Mouse (Mus musculus): ENCODE measurements around the gene Ttc26. TPM values are rescaled to one million over a fixed set of nuclear protein-coding genes. Genes with fewer than 3 reads are reported as not detected.
"Not testable (repeated sequence)": the region's sequence is repeated elsewhere in the genome, so short reads cannot be mapped to it uniquely, and the experiment has no call there.

Ttc26 gene
- total RNA-seq, 2 experiments from 2014 or later, result 1.7 TPM; not detected in 1

GRCm38 (mm10) chr6:38355862-38356261 is 25.4 kb upstream of the Ttc26 start:
- no peak for ATAC-seq (replicated peaks; ENCODE audit: poor library complexity, severe bottlenecking)

- not testable (repeated sequence) for ATAC-seq (replicated peaks; ENCODE audit: poor library complexity, severe bottlenecking)
Observed at GRCm38 (mm10) chr6:38356661-38357433, 24.4 kb upstream of the Ttc26 start.

GRCm38 (mm10) chr6:38357603-38358252 is 23.5 kb upstream of the Ttc26 start:
- ATAC-seq (replicated peaks; ENCODE audit: poor library complexity, severe bottlenecking), result no peak

GRCm38 (mm10) chr6:38358253-38359027 is 22.8 kb upstream of the Ttc26 start:
- no peak for ATAC-seq (replicated peaks; ENCODE audit: poor library complexity, severe bottlenecking)

GRCm38 (mm10) chr6:38359044-38359735 is 22.1 kb upstream of the Ttc26 start:
- ATAC-seq (replicated peaks; ENCODE audit: poor library complexity, severe bottlenecking), result not testable (repeated sequence)

GRCm38 (mm10) chr6:38359736-38360499 is 21.4 kb upstream of the Ttc26 start:
- ATAC-seq (replicated peaks; ENCODE audit: poor library complexity, severe bottlenecking), result peak; percentile 79

- 0 out of 2 replicates have a peak, but pooled peaks have one; percentile 35 for ATAC-seq (replicated peaks; ENCODE audit: poor library complexity, severe bottlenecking)
Observed at GRCm38 (mm10) chr6:38361065-38361464, 20.2 kb upstream of the Ttc26 start.

- no peak for ATAC-seq (replicated peaks; ENCODE audit: poor library complexity, severe bottlenecking)
Observed at GRCm38 (mm10) chr6:38361937-38362336, 19.3 kb upstream of the Ttc26 start.

GRCm38 (mm10) chr6:38363370-38363769 is 17.9 kb upstream of the Ttc26 start:
- no peak for ATAC-seq (replicated peaks; ENCODE audit: poor library complexity, severe bottlenecking)

- ATAC-seq (replicated peaks; ENCODE audit: poor library complexity, severe bottlenecking), result no peak
Observed at GRCm38 (mm10) chr6:38364121-38364520, 17.1 kb upstream of the Ttc26 start.

- ATAC-seq (replicated peaks; ENCODE audit: poor library complexity, severe bottlenecking), result no peak
Observed at GRCm38 (mm10) chr6:38369945-38370344, 11.3 kb upstream of the Ttc26 start.

- no peak for ATAC-seq (replicated peaks; ENCODE audit: poor library complexity, severe bottlenecking)
Observed at GRCm38 (mm10) chr6:38374271-38374670, 7.0 kb upstream of the Ttc26 start.

- no peak for ATAC-seq (replicated peaks; ENCODE audit: poor library complexity, severe bottlenecking)
Observed at GRCm38 (mm10) chr6:38380764-38381128, 523 bp upstream of the Ttc26 start.

- ATAC-seq (replicated peaks; ENCODE audit: poor library complexity, severe bottlenecking), result peak; percentile 53
Observed at GRCm38 (mm10) chr6:38389671-38390070, 8.4 kb downstream of the Ttc26 start.

GRCm38 (mm10) chr6:38432457-38432856 is 51.2 kb downstream of the Ttc26 start:
- ATAC-seq (replicated peaks; ENCODE audit: poor library complexity, severe bottlenecking), result not testable (repeated sequence)

GRCm38 (mm10) chr6:38433261-38434033 is 52.2 kb downstream of the Ttc26 start, which contains the start of gene Ubn2:
Gene Ubn2 (plus strand): TSS chr6:38433950.
- peak; percentile 85 for ATAC-seq (replicated peaks; ENCODE audit: poor library complexity, severe bottlenecking)

- ATAC-seq (replicated peaks; ENCODE audit: poor library complexity, severe bottlenecking), result peak; percentile 56
Observed at GRCm38 (mm10) chr6:38434055-38435023, 53.1 kb downstream of the Ttc26 start.

GRCm38 (mm10) chr6:38443842-38444241 is 62.6 kb downstream of the Ttc26 start:
- ATAC-seq (replicated peaks; ENCODE audit: poor library complexity, severe bottlenecking), result no peak
